Mouse (Mus musculus): ENCODE measurements around the gene Cacna1s.

Gene Cacna1s

DNA sequence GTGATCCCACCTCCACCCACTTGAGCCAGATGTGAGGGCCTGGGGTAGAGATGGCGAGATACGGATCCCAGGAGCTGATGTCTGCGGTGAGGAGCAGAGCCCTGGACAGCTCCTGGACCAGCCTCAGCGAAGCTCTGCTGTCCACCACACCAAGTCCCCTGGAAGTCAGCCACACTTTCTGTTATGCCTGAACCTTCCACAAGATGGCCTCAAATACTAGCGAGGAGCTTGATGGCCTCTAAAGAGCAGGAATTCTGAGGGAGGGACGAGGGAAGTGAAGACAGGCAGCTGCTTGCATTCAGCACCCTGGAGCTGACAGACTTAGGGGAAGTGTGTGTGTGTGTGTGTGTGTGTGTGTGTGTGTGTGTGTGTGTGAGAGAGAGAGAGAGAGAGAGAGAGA is 1.1 kb upstream of the Cacna1s start:
- peak; percentile 43 for DNase-seq (ENCODE audit: low spot score)

DNA sequence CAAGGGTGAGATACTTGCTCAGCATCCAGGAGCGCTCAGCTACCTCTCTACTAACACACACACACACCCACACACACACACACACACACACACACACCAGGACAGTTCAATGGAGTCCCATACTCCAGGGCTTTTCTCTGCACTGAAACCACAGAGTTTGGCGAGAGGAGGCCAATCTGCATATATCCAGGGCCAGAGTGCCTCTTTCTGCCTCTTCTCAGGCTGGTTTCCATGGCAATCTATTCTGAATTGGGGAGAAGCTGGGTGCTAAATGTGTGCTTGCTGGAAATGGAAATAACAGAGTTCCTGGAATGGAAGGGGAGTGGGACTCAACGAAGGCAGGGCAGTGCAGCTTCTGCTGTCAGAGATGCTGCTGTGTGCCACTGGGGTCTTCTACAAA is 3.2 kb downstream of the Cacna1s start:
- no peak for DNase-seq (ENCODE audit: low spot score)

DNA sequence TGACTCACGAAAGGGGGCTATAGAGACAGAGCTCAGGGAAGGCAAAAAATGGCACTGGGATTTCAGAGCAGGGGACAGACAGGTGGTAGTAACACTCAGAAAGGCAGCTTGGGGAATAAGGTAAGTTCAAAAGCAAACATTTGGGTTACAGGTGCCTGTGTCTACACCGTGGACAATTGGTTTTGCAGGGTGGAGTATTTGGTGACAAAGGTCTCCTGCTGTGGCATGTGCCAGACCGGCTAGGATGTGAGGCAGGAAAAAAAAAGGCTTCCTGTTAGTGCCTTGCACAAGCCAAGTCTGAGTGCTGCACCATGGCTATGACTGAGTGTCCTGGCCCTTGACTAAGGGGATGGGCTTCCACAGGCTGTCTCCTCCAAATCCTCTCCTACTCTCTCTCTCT is 6.0 kb downstream of the Cacna1s start:
- no peak for DNase-seq (ENCODE audit: low spot score)

DNA sequence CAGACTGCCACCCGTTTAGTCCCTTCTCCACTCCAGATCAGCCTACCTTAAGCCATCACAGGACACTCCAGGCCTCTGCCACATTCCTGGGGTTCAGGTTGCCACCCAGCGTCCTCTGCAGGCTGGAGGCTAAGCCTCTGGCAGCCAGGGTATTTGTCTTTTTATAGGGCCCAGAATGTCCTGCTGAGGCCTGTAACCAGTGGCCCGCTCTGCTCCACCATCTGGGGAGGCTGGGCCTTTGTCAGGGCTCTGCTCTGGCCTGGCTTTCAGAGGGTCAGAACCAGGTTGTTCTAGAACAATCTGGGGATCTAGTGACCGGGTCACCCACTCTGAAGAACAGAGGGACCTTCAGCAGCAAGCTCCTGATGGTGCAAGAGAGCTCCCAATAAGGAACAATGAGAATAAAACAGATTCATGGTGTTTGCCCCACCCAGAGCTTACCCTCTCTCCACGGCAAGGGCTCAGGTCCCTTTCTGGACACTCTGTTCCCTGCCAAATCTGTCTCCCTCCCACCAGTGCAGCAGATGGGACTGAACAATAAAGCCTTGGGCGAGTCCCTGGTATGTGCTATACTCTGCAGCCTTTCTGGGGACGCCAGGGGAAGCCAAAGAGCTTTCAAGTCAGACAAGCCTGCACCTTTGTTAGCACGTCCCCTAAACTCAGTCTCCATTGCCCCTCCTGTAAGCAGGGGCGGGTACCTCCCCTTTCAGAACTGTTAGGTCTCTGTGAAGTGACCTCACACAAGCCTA is 8.7 kb downstream of the Cacna1s start:
- DNase-seq (ENCODE audit: low spot score): peak; percentile 60

DNA sequence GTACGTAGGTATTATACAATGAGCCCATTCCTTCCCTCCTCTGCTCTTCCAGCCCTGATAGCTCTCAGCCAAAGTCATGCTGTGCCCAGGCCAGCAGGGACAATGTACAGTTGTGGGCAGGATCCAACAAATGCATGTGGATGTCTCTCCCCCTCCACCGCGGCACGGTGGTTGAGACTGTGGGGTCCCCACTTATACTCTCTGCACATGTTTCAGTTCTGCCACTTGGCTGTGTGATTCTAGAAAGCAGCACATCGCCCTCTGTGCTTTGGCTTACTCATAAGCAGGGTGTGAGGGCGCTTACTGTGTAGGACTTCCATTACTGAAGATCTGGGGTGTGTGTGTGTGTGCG is 9.2 kb downstream of the Cacna1s start:
- DNase-seq (ENCODE audit: low spot score): no peak

DNA sequence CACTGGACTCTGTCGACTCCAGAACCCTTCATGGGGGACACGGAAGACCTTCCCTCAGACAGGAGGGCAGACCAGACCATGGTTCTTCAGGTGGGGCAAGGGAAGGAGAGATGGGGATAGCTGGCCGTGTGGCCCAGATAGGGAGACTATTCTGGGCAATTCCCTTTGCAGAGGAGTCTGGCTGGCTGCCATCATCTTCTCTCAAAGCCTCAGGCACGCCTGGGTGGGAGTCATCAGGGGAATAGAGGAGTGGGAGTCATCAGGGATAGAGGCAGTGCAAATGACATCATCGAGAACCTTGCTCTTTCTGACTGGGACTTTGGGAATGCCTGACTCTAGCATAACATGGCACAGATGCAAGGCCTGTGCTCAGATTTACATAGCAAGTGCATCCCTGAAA is 11.4 kb downstream of the Cacna1s start:
- no peak for DNase-seq (ENCODE audit: low spot score)

DNA sequence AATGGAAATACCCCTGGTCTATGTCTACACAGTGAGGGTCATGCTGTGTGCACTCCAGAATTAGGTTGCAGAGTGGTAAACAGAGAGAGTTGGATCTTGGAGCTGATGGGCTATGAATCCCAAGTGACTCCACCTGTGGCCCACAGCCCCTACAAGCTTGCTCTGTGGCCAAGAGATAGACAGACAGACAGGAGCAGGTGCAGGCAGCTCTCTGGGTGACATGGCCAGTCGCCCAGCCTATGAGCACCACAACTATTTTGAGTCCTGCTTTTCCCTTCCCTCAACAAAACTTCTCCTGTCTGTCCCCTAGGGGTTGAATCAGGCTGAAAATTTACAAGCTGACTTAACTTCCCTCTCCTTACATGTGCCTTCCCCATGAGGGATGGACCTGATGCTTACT is 14.1 kb downstream of the Cacna1s start:
- DNase-seq (ENCODE audit: low spot score): no peak

DNA sequence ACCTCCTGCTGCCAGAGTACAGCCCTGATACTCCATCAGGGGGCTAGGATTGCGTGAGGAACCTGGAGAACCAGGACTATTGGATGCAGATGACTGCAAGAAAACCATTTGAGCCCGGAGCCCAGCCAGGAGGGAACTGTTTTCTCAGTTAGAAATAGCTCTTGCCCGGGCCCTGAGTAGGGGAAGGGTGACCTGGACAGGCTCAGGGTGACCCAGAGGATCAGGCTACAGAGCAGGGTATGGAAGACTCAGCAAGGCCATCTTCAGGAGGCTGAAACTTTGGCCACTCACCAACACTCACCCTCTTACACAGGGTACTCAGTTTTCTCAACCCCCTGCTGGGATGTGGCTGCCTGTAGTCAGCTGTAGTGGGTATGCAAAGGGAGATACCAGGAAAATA is 15.0 kb downstream of the Cacna1s start:
- DNase-seq (ENCODE audit: low spot score): no peak

DNA sequence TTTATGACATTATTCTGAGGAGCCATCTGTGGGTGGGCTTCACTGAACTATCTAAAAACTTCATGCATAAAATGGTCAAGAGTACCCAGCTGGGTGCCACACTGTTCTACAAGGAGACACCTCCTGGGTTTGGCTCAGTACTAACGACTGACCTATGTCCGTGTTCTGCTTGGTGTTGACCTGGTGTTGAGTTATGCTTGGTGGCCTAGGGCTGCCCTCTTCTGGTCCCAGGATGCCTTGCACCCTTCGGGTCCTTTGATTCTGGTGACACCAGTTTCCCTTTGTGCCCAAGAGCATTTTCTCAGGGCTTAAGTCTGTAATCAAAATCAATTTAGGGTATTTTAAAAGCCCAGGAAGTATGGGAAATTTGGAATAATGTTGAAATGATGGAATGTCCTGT is 23.5 kb downstream of the Cacna1s start:
- DNase-seq (ENCODE audit: low spot score): peak; percentile 33

DNA sequence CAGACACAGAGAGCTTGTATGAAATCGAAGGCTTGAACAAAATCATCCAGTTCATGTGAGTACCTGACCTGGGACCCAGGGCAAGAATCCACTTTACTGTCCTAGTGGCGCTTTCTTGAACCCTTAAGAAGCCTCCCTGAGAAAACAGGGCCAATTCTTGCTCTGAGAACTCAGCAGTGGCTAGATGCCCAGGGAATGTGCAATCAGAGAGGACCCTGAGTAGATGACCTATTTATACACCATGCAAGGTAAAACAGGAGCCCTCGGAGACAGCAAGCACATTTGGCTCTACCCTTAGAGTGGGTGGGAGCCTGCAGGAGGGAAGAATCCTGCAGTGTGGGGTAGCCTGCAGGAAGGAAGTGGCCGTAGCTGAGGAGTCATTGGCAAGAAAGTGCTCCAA is 25.1 kb downstream of the Cacna1s start:
- DNase-seq (ENCODE audit: low spot score): no peak

DNA sequence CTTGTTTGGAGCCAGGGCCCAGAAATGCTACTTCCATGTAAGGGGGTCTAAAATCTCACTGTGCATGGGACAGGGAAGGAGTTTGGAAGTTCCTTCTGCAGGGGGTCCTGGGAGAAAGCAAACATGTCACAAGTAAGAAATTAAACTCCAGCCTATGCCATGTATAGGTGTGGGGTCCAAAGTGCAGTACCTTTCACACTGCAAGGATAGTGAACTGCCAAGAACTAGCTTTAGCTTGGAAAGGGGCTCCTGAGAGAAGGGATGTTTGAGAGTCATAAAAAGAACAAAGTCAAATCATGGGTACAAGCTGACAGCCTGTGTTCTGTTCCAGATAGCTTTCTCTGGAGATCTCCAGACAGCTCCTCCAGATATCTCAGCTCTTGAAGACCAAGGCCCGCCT is 28.6 kb downstream of the Cacna1s start:
- DNase-seq (ENCODE audit: low spot score): no peak

DNA sequence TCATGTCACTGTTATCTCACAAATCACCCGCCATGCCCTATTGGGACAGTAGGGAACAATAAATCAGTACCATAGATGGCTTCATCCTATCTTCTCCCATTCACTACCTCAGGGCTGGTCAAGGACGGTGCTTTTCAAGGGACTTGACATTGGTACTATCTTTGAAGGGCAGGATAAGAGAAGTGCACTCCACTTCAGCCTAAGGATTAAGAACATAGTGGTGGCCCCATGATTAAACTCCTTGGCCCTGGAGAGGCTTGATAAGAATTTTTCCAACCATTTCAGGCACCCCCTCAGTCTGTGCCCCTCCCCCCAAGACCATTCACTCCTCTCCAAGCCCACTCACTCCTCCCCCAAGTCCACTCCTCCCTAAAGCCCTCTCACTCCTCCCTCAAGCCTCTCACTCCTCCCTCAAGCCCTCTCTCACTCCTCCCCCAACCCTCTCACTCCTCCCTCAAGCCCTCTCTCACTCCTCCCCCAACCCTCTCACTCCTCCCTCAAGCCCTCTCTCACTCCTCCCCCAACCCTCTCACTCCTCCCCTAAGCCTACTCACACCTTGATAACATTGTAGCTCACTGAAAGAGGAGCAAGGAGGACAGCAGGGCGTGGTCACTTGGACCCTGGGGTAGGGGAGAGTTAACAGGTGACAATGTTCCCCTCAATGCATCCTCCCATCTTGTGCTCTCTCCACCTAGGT is 33.6 kb downstream of the Cacna1s start:
- DNase-seq (ENCODE audit: low spot score): no peak

DNA sequence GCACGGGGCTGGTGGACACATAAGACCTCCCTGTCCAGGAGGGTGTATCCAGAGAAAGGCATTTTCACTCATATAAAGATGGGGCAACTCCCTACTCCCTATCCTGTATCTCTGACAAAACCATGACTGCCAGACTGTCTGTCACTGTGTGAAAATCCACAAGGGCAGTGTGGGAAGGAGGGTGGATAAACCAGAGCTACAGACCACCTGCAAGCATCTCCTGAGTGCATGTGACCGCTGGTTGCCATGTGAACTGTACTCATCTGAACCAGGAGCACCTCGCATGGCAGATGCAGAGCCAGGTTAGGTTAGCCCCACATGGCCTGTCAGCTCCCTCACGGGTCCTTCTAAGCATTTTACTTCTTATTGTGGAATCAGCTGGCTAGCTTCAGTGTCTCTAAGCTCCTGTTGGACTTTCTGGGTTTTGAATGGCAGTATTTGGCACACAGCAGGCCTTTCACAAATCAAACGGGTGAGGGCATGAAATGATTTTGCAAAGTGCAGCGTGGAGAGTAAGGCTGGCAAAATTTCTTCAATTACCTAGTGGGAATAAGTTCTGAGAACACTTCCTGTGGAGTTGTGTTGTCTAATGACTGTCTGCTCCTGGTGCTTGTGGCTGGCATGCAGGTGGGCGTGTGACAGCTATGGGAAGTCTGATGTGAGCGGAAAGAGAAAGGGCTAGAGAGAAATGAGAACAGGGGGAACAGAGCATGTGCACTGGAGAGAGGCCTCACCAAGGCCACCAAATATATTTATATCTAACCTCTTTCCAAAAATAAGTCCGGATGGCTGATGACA is 37.0 kb downstream of the Cacna1s start:
- DNase-seq (ENCODE audit: low spot score): no peak

DNA sequence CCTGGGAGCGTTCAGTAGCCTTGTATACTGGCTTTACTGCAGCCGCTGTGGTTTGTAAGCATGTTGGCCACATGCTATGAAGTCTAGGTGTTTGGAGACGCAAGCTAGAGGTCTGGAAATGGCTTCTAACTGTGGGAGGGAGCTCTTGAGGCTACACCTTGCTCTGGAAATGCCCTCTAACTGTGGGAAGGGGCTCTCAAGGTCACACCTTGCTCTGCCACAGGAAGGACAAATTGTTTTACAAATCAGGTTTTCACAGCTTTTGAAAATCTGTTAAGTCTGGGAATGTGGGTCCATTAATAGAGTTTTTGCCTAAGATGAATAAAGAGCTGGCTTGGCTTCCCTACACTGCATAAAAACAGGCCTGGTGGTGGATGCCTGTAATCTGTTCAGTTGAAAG is 41.2 kb downstream of the Cacna1s start:
- no peak for DNase-seq (ENCODE audit: low spot score)

DNA sequence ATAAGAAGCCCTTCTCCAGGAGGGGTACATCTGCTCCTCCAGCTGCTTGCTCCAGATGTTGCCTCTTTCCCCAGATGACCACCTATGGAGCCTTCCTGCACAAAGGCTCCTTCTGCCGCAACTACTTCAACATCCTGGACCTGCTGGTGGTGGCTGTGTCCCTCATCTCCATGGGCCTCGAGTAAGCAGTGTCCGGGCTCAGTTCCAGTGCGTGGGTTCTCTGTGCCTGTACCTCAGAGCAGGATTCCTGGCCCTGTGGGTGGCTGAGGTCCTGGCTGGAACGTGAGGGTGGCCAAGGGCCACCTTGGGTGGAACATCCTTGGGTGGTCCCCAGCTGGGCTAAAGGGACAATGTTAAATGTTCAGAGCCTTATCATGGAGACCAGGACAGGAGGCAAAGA is 42.3 kb downstream of the Cacna1s start:
- DNase-seq (ENCODE audit: low spot score): no peak

DNA sequence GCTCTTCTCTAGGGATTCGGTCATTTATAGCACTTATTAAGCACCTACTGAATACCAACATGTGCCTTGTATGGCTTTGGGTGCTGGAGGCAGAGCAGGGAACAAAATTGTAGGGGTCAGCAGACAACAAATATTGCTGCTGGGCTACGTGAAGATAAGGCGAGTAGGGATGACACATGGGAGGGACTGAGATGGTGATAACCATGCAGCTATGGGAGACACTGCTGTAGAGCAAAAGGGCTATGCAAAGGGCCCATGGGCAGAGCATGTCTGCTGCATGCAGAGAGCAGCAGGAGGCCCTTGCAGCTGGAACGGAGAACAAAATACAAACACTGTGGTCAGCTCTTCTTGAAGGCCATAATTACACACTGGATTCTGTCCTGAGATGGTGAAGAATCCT is 49.5 kb downstream of the Cacna1s start:
- no peak for DNase-seq (ENCODE audit: low spot score)

DNA sequence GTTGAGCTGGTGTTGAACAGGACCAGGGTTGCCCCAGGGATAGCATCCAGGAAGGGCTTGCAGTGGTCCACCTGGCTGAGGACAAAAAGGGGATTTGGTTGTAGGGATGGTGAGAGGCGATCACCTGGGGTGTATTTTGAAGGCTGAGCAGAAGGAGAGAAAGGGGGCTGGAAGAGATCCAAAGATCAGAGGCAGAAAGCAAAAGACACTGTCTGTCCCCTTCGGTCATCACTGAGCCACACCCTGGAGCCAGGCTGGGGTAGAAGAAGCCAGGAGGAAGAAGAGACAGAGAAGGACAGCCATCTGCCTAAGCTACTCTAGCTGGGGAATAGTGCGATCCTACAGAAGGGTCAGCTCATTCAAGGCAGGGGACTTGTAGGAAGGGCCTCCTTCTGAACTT is 50.0 kb downstream of the Cacna1s start:
- DNase-seq (ENCODE audit: low spot score): no peak

DNA sequence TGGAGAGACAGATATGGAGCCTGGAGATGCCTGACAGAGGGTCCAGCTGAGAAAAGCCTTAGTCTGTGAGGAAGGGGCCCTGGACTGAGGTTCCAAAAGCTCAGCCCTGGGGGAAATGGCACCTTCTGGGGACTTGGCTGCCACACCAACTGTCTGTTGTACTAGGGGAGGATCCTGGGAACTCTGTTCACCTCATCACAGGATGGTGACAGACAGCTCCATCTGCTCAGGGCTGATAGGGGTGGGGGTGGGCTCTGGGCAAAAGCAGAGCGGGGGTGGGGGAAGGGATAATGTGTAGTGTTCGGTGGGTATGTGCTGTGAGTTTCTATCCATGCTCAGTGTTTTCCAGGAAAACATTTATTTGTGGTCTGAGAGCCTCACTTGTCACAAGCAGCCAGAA is 50.4 kb downstream of the Cacna1s start:
- no peak for DNase-seq (ENCODE audit: low spot score)

DNA sequence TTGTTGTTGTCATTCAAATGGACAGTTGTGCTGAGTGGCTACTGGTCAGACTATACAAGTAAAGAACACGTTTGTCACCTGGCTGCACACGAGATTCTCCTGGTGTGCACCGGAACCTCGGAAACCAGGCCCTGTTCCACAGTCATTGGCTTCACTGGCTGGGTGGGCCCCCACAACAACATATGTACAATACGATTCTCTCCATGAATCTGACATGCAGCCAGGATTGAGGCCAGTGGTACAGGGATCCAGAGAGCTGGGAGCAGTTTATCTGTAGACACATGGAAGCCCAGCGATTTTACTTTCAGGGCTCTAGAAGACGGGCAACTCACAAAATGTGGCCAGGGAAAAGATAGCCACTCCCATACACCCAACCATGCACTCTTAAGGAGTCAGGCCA is 51.1 kb downstream of the Cacna1s start:
- DNase-seq (ENCODE audit: low spot score): no peak

DNA sequence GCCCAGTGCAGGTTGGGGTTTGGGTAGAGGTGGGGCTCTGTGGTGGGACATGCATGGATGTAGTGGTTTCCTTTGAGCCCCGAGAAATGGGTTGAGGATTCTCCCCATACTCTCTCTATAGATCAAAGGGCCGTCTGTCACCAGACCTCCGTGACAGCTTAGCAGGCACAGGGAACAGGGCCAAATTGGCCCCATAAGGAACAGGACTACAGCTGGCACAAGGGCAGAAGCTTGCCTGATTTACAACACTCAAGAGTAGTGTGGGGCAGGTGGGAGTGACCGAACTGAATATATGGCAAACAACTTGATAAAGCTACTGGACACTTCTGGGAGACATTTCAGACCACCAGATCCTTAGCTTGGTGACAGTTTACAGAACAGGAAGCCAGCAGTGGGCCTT is 52.2 kb downstream of the Cacna1s start:
- no peak for DNase-seq (ENCODE audit: low spot score)

DNA sequence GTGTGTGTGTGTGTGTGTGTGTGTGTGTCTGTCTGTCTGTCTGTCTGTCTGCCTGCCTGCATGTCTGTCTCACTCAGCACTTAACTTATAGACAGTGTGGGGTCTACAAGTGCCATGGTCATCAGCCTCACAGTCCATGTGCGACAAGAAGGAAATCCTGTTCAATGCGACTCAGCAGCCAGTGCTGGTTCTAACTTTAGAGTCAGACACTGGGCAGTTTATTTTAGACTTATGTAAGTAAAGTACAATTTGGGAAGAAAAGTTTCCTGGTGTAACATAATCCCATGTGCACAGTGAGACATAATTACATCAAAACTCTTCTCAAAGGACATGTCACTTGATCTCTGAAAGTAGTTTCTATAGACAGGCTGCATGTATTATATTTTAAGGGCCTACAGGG is 56.9 kb downstream of the Cacna1s start:
- no peak for DNase-seq (ENCODE audit: low spot score)

DNA sequence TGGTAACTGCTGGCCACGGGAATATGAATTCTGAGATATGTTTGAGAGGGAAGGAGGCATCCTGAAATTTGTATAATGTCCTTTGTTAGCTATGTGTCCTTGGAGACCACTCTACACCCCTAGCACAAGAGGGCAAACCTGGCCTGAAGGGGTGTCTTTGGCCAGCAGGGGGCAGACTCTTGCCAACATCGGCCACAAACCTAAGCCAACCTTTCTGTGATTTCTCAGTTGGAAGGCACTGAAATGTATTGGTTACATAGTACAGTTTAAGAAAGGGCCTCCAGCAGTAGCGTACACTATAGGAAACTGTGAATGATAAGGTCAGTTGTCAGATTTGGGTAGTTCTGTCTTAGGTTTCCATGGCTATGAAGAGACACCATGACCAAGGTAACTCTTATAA is 63.6 kb downstream of the Cacna1s start:
- DNase-seq (ENCODE audit: low spot score): peak; percentile 55

DNA sequence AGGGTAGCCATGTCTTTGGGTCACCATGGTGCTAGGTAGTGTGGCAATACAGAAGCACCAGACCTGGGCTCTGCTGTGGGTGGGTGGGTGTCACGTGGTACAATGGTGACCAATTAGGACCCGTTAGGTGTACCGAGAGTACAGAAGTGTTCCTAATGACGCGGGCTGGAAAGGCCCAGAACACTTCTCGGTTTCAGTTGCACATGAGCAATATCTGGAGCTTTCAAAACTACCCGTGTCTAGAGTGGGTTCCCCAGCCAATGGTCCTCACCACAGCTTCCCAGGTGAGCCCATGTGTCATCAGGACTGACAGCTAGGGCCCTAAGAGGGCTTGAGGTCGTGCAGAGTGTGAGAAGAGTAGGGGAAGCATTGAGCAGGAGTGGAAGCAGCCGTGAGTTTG is 64.5 kb downstream of the Cacna1s start:
- no peak for DNase-seq (ENCODE audit: low spot score)

Measured in ovary, postnatal 36 days (tissue).